Mouse (Mus musculus): ENCODE measurements at regions not wholly inside any gene's neighbourhood (a gene's known extent, or its start where the extent isn't known, plus 50 kb on each side); places are given as distances from the start of the nearest gene placed in this dataset.

DNA sequence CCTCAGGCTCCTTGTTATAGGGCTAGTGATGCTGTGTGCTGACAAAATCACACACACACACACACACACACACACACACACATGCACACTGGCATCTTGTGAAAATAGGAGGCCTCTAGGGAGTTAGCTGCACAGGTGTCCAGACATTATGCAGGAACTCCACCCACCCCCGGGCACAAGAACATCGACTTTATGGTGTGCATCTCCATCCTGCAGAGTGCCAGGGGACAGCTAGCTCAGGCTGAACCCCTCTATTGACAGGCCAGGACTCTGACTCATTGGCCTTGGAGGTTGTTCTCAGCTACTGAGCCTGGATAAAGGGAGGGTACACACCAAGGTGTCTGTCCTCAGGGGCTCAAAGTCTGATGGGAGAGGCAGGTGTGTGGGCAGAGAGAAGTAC lies 260.9 kb downstream of the Matn1 start:
- no peak for DNase-seq (ENCODE audit: low spot score in 2 of 2)
- intact Hi-C loops (cut with DNase I) = no loop called here

DNA sequence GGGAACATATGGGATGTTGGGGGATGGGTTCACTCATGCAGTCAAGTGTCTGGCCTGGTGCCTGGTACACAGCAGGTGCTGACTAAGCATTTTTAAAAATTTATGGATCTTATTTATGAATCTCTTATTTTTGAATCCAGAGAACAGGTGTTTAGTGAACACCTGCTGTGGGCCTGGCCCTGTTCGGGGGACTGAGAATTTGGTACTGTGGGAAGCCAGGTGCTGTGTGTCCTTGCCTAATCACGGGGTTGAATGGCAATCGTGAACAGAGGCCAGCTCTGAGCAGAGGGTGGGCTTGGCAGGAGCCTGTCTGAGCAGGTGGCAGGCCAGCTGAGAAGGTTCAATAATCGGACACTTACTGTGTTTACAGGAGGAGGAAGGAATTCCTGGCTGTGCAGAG lies 261.5 kb downstream of the Matn1 start:
- DNase-seq (ENCODE audit: low spot score in 2 of 2) = no peak
- intact Hi-C loops (cut with DNase I) = no loop called here

DNA sequence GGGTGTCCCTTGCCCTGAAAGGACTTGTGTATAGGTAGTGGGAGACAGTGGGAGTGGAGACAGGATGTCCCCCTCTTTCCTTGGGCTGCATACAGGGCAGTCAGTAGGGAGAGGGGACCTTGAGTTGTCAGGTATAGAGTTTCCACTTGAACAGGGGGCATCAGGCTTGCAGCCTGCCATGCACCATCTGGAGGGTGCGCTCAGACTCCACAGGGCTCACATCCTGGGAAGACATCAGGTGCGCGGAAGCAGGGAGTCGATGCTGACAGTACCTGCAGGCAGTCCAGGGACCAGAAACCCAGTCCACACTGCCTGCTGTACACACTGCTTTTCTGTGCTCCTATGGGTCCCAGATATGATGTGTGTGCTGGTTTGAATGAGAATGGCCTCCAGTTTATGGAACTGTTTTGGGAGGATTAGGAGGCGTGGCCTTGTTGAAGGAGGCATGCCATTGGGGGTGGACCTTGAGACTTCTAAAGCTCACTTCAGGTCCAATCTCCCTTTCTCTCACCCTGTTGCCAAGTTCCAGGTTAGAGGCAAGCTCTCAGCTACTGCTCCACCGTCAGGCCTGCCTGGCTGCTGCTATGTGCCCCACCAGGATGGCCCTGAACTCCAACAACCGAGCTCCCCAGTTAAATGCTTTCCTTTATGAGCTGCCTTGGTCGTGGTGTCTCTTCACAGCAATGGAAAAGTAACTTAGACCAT lies 262.1 kb downstream of the Matn1 start:
- DNase-seq (ENCODE audit: low spot score in 2 of 2) = no peak
- intact Hi-C loops (cut with DNase I) = no loop called here

DNA sequence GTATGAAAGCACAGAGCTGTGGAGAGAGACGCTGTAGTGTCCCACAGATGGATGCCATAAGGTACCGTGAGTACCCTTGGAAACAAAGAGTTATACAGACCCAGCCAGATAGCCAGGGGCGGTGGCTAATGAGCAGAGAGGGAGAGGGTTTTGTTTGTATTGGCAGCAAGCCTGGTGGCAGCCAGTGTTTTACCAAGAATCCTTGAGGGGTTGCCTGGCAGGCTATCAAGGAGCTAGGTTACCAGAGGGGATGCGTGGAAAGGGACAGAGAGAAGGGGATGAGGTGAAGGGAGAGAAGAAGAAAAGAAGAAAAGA lies 262.7 kb downstream of the Matn1 start:
- intact Hi-C loops (cut with DNase I) = no loop called here
- DNase-seq (ENCODE audit: low spot score in 2 of 2) = no peak

DNA sequence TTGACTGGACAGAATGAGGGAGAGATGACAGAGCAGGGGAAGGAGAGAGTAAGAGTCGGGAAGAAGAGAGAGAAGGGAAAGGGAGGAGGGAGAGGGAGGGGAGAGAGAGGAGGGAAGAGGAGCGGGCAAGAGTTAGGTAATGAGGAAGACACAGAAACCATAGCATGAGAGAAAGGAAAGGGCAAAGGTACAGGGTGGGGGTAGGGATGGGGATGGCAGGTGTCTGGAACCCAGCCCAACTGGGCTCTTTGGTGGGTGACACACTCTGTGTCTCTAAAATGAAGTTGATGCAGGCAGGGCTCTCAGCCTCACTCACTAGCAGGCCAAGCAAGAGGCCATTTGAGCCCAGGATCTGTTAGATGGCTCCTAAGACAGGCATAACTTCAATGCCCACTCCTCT lies 263.1 kb downstream of the Matn1 start:
- DNase-seq (ENCODE audit: low spot score in 2 of 2) = no peak
- intact Hi-C loops (cut with DNase I) = no loop called here

DNA sequence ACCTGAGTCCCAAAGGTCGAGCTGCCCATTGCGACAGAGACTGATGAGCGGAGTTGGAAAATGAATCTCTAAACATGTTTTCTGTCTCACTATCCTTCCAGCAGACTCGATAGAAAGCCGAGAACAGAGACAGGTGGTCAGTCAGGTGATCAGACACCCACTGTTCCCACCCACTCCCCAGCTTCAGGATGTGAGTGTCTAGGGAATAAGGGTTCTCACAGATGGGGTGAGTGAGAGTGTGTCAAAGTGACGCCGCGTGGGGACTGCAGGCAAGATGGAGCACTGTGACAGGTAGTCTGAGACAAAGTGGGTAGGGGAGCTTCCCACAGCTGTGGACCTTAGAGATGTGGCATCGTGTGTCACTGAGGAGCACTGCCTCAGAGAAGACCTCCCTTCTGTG lies 264.0 kb downstream of the Matn1 start:
- DNase-seq (ENCODE audit: low spot score in 2 of 2) = peak; percentile 26 to 67
- intact Hi-C loops (cut with DNase I) = no loop called here

DNA sequence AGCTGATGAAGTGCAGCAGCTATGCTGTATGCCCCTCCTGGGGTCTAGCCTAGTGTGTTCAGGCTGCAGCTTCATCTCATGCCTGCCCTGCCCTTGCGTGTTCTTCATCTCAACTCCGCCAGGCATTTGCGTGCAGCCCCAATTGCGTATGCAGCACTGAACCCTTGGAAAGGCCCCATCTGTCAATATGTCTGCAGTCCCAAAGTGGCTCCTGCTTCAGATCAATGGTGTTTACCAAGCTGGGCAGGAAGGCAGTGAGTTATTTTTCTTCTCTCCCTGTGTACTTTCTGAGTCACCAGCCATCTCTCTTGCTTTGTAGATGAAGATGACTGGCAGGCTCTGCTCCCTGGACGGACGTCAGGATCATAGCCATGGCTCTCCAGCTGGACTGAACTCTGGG lies 264.5 kb downstream of the Matn1 start:
- intact Hi-C loops (cut with DNase I) = no loop called here

DNA sequence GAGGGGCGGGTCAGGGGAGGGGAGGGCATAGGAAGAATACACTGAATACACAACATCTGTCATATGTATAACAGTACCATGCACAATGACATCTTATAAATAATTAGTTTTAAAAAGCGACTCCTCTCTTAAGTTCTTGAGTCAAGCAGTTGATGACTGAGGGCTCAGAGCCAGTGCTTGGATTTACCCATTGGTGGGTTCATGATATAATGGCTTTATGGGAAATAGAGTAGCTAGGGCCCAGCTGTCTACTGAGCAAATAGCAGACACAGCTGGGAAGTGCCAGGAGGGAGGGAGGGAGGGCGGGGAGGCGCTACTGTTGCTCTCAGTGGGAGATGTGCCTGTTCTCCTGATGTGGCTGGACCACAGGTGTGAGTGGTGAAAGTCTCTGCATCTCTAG lies 268.5 kb downstream of the Matn1 start:
- DNase-seq (ENCODE audit: low spot score in 2 of 2) = no peak
- intact Hi-C loops (cut with DNase I) = no loop called here

More for the DNA sequence above, 264.5 kb downstream of the Matn1 start:
- no peak for DNase-seq (ENCODE audit: low spot score in 2 of 2)

DNA sequence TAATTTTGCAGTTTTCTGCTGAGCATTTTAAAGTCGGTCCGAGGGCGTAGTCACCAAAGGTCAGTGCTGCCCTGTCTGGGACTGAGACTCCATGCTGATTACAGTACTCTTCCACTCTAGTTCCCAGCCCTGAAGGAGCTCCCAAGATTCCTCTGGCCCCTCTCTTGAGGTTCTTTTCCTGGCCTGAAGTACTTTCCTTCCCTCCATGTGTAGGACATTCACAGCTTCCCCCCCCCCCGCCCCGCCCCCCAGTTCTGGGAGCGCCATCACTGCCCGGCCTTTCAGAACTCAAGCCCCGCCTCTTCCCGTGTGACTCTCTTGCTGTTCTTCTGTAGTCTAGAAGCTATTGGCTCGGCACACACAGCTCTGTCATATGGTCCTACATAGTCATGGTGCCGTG lies 271.5 kb downstream of the Matn1 start:
- no peak for DNase-seq (ENCODE audit: low spot score in 2 of 2)
- intact Hi-C loops (cut with DNase I) = no loop called here

DNA sequence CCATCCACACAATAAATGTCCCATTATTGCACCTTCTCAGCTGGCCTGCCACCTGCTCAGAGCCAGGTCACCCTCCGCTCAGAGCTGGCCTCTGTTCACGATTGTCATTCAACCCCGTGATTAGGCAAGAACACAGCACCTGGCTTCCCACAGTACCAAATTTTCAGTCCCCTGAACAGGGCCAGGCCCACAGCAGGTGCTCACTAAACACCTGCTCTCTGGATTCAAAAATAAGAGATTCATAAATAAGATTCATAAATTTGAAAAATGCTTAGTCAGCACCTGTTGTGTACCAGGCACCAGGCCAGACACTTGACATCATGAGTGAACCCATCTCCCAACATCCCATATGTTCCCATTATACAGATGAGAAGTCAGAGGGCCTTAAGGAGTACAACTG lies 272.2 kb downstream of the Matn1 start:
- no peak for DNase-seq (ENCODE audit: low spot score in 2 of 2)
- intact Hi-C loops (cut with DNase I) = no loop called here

DNA sequence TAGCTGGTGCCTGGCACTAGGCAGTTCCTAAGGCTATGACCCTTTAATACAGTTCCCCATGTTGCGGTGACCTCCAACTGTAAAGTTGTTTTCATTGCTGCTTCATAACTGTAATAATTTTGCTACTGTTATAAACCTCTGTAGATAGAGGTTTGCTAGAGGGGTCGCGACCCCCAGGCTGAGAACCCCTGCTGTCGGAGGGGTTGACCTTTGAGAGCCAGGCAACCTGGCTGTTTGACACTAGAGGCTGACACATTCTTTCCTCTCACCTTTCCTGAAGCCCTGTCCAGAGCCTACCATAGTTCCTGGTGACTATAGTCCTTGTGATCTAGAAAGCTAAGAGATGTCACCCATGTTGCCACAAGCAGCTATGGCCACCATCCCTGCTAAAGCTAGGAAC lies 272.9 kb downstream of the Matn1 start:
- intact Hi-C loops (cut with DNase I) = no loop called here
- no peak for DNase-seq (ENCODE audit: low spot score in 2 of 2)

DNA sequence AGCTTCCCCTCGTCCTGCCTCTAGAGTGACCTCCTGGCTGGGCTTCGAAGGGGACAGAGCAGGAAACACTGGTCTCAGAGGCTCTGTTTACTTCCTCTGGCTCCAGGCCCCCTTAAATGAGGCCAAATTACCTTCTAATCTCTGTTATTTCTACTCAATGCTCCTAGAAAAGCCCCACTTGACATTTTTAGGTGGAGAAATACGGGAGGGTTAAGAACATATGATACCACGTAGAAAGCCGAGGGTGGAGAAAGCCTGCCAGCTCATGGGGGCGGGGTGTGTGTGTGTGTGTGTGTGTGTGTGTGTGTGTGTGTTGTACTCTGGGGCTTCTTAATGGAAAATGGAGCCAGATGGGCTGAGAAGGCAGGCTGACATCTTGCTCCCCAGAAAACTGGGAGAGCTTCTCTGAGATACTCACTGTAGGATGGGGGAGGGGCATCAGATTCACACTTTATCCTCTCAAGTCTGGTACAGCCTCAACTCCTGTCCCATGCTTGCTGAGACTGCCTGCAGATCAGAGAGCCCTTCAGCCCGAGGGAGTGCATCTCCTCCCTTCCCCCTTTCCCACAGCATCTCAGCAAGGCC lies 273.5 kb downstream of the Matn1 start:
- DNase-seq (ENCODE audit: low spot score in 2 of 2) = peak in 1 of 2 experiments; percentile 48
- intact Hi-C loops (cut with DNase I) = no loop called here

DNA sequence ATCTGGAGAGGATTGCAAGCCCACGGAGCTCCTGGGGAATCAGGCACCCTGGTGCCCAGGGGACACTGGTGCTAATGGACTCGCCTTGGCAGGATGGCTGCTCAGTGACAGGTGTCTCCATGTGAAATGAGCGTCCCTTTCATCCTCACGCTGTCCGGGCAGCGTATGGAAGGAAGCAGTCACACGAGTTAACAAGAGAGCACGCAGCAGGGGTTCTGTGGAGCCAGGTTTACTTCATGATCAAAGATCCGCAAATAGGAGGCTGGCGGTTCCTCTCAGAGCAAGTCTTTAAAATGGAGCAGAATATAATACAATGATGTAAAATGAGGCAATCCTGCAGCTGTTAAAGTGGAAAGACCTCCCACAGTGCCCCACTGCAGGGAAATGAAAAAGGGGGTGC lies 276.8 kb downstream of the Matn1 start:
- no peak for DNase-seq (ENCODE audit: low spot score in 2 of 2)
- intact Hi-C loops (cut with DNase I) = no loop called here

DNA sequence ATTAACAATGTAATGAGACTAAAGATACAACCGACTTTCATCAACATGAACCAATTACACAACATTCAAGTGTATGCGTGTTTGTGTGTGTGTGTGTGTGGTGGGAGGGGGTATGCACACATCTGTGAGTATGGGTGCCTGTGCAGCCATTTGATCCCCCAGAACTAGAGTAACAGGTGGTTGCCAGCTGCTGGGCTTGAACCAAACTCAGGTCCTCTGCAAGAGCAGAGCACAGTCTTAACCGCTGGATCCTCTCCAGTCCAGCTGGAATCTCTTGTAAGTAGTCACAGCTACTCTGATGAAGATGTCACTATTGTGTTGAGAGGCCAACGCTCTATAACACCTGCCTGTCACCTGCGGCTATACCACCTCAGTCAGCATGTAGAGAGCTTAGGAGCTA lies 286.2 kb downstream of the Matn1 start:
- no peak for DNase-seq (ENCODE audit: low spot score in 2 of 2)
- intact Hi-C loops (cut with DNase I) = no loop called here

DNA sequence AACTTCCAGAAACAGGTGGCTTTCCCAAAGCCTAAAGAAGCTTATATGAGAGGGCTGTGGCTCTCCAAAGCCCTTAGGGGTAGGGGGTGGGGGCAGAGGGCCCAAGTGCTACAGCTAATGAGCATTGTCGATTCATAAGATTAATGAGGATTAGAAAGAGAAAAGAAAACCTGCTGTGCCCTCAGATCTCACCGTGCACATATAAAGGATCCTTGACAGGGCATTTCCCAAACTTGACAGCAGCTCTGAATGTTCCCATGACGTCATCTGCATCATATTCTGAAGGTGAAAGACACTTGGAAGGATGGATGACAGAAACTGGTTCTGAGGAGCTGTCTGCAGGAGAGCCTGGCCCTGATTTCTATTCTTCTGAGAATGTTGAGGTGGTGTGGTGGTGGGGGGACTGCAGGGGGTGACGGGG lies 292.4 kb downstream of the Matn1 start:
- no peak for DNase-seq (ENCODE audit: low spot score in 2 of 2)
- intact Hi-C loops (cut with DNase I) = no loop called here

DNA sequence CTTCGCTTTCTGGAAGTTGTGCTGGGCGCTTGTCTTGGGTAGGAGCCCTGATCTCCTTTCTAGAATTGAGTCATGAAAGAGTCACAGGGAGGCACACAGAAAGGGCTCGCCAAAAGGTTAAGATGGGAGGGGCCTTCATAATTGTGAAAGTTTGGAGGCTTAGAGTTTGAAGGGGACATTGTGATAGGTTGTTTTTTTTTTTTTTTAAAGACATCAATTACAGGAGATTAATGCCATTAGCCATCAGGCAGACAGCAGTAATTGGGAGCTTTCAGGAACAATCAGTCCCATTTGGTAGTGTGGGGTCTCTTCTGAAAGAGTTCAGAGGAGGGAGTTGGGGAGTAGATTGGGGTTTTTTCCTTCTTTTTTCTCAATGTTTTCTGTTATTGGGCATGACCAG lies 294.4 kb downstream of the Matn1 start:
- intact Hi-C loops (cut with DNase I) = no loop called here
- no peak for DNase-seq (ENCODE audit: low spot score in 2 of 2)

DNA sequence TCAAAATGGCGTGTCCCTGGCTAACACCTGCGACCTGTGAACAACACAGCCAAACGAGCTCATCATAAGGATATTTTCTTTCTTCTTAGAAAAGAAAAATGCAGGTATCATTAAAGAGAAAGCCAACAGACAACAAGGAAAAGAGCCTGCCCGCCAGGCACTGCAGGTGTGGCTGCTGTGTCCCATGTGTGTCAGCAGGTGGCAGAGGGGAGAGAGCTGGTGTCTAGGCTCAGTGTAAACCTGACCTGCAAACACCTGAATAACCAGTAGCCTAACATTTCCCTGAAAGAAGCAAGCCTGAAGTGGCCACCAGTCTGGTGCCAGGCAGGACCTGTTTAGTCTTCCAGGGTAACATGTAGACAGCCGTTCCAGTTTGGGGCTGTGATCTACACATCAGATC lies 294.9 kb downstream of the Matn1 start:
- intact Hi-C loops (cut with DNase I) = no loop called here

DNA sequence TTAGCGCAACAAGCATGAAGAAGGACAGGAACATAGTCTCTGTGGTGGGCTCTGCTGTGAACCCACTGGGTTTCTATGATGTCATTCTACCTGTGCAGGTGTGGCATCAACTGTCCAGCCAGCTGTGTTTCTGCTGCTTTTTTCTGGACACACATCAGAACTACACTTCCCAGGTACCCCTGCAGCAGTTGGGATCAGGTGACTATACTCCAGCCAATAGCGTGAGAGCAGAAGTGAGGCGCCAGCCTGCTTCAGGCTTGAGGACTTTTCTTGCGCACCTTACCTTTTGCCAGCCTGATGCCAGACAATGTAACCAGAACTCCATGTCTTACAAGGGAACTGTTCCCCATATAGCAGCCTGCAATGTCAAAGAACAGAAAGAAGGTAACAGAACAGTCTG lies 296.3 kb downstream of the Matn1 start:
- no peak for DNase-seq (ENCODE audit: low spot score in 2 of 2)
- intact Hi-C loops (cut with DNase I) = no loop called here

More for the DNA sequence above, 294.9 kb downstream of the Matn1 start:
- DNase-seq (ENCODE audit: low spot score in 2 of 2) = no peak

DNA sequence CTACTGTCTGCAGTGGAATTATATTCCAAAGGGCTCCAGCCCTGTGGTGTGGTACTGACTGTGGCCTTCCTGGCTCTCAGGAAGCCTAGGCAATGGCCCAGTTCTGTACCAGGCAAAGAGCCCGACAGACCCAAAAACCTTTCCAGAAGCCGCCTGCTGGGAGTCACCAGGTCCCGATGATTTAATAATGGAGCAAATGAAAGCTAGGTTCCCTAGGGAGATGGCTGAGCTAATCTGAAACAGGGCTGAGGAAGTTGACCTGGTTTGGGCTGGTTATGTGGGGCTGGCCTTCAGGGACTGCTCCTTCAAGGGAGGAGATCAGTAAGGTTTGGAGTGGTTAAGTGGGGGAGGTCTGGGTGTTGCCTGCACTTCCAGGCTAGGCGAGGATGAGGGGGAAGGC lies 298.1 kb downstream of the Matn1 start:
- intact Hi-C loops (cut with DNase I) = no loop called here
- DNase-seq (ENCODE audit: low spot score in 2 of 2) = no peak

DNA sequence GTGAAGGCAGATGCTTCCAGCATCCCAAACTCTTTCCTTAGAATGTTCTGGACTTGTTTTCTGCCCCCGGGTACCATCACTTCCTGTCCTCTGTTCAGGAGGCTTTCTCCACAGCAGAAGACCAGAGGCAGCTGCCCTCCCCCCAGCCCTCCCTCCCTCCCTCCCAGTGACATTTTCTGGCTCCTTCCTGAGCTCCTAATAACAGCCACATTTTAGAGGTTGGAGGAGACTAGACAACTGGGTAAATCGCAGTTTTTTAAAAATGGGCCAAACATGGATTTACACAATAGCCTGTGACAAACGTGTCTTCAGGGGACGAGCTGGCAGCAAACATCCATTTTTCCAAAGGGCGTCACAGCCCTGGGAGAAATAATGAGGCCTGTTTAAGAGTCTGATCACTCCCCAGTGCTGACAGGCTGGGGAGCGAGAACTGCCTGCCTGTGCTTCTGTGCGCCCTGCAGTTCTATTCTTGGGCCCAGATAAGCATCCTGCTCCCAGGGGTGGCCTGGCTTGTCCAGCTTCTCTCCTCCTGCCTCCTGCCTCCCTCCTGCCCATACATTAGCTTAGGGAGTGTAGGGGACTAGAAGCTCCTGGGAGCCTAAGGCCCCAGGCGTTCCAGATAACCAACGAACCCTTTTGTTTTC lies 299.7 kb downstream of the Matn1 start:
- intact Hi-C loops (cut with DNase I) = no loop called here
- DNase-seq (ENCODE audit: low spot score in 2 of 2) = peak in 1 of 2 experiments; percentile 24
